Mouse (Mus musculus) kidney, adult 2 months (tissue): ENCODE measurements around the gene Golga7b.

Experiments used
- CTCF ChIP-seq: fragments of 200-500 bp; conservative IDR thresholded peaks from 2 replicates; pipeline ENCODE4 v1.5.1; 2011; ENCODE audit warnings: low read depth, mild to moderate bottlenecking, control low read depth, low read length, moderate library complexity, mixed read lengths; ENCODE audit not compliant: insufficient read depth, insufficient read length
- POLR2A ChIP-seq: fragments of 200-500 bp; IDR thresholded peaks from one replicate; pipeline ENCODE4 v1.6.1; 2011; ENCODE audit warnings: low read depth, low read length, control low read depth

- no peak for TF ChIP-seq CTCF
- TF ChIP-seq POLR2A: no peak
These were observed 59.6 kb downstream of the Golga7b start for GRCm38 (mm10) chr19:42307019-42307418.
